Mouse (Mus musculus) urinary bladder, adult 2 months (tissue): ENCODE measurements at regions not wholly inside any gene's neighbourhood (a gene's known extent, or its start where the extent isn't known, plus 50 kb on each side); places are given as distances from the start of the nearest gene placed in this dataset.

Experiments
- DNase-seq: peaks from one replicate; pipeline ENCODE4 v3.0.0; 2022; ENCODE audit warnings: low spot score

GRCm38 (mm10) chr1:126917872-126918271 is 87.3 kb upstream of the Nckap5 start:
- no peak for DNase-seq

- DNase-seq: no peak
Observed at GRCm38 (mm10) chr1:126916369-126916768, 85.8 kb upstream of the Nckap5 start.

- no peak for DNase-seq
Observed at GRCm38 (mm10) chr1:126911277-126912060, 80.9 kb upstream of the Nckap5 start.

GRCm38 (mm10) chr1:126907417-126907816 is 76.8 kb upstream of the Nckap5 start:
- DNase-seq: no peak

GRCm38 (mm10) chr1:126898484-126898883 is 67.9 kb upstream of the Nckap5 start:
- DNase-seq: no peak

- DNase-seq: no peak
Observed at GRCm38 (mm10) chr1:126896895-126897294, 66.3 kb upstream of the Nckap5 start.

- DNase-seq: no peak
Observed at GRCm38 (mm10) chr1:126880801-126881200, 50.2 kb upstream of the Nckap5 start.
